Mouse (Mus musculus): ENCODE results near the gene Serpine2. TPM values are rescaled to one million over a fixed set of nuclear protein-coding genes. Genes with fewer than 3 reads are reported as not detected.

Serpine2 gene
- polyA plus RNA-seq, 1 experiment from 2014 or later, result 96.8 TPM

DNA sequence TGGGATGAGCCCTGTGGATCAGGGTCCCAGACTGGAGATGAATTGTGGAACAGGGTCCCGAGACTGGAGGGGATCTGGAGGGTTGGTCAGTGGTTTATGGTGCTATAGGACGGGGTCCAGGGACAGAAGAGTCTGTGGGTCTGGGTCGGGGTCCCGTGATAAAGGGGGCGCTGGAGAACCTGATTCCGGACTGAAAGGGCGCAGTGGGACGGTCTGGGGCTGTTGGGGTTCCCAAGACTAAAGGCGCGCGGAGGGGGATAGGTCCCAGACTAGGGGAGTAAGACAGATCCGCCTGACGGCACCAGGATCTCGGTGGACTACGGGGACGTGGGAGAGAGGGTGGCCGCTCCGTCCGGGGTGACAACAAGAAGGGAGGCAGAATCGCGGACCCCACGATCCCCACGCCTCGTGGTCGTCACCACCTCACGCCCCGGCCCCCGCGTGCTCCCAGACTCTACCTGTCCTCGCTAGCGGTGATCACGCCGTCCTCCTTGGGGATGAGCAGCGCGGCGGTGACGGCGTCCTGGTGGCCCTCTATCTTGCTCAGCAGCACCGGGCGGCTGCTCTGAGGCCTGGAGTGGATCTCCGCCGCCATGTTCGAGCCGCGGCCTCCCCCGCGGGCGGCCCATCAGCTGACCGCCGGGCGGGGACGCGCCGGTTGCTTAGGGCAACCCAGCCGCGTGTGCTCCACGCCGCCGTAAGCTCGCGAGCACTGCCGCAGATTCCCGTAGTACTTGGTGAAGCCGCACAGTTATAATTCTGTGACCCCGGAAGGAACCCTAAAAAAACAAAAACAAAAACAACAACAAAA is 99.7 kb downstream of the Serpine2 start:
- 0 out of 2 replicates have a peak, but pooled peaks cover 12% of the 10 kb centered on the region for H3K4me1 ChIP-seq (replicated peaks)
- peak overlapping the region; percentile 81 for H3K9ac ChIP-seq
- under 1% methylated on average over 65 of the region's 65 CpGs for WGBS
- peak overlapping the region; percentile 91 for H3K4me3 ChIP-seq (replicated peaks)
- no peak overlapping the region for H3K27ac ChIP-seq
- ATAC-seq, result peak; percentile 98
- H3K27me3 ChIP-seq (replicated peaks), result no peaks in the 10 kb centered on the region
- no peaks in the 10 kb centered on the region for H3K36me3 ChIP-seq
- peak overlapping the region; percentile 85 for H3K4me2 ChIP-seq (replicated peaks)
- no peaks in the 10 kb centered on the region for H3K9me3 ChIP-seq

DNA sequence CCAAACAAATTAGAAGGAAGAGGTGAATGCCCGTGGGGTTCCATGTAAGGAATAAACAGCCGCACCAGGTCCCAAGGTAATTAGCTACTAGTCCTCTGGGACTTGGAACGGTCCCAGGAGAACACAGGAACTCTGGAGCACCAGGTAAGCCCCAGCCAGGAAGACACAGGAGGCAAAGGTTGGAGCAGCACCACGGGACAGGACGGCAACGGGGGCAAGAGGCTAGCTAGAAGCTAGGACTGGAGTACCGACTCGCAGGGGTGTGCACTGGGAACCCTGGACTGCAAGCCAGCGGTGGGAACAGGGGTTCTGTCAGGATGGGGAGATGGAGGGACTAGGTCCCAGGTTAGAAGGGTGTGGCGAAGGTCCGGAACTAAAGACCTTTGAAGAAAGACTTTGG is 100.3 kb downstream of the Serpine2 start:
- H3K27ac ChIP-seq, result no peak overlapping the region
- 3% methylated on average over 11 of the region's 11 CpGs for WGBS
- no peaks in the 10 kb centered on the region for H3K36me3 ChIP-seq
- H3K9ac ChIP-seq, result peak overlapping the region; percentile 81
- no peaks in the 10 kb centered on the region for H3K27me3 ChIP-seq (replicated peaks)
- peak overlapping the region; percentile 85 for H3K4me2 ChIP-seq (replicated peaks)
- H3K4me1 ChIP-seq (replicated peaks), result 0 out of 2 replicates have a peak, but pooled peaks cover 12% of the 10 kb centered on the region
- peak overlapping the region; percentile 91 for H3K4me3 ChIP-seq (replicated peaks)
- ATAC-seq, result peak; percentile 48
- no peaks in the 10 kb centered on the region for H3K9me3 ChIP-seq

DNA sequence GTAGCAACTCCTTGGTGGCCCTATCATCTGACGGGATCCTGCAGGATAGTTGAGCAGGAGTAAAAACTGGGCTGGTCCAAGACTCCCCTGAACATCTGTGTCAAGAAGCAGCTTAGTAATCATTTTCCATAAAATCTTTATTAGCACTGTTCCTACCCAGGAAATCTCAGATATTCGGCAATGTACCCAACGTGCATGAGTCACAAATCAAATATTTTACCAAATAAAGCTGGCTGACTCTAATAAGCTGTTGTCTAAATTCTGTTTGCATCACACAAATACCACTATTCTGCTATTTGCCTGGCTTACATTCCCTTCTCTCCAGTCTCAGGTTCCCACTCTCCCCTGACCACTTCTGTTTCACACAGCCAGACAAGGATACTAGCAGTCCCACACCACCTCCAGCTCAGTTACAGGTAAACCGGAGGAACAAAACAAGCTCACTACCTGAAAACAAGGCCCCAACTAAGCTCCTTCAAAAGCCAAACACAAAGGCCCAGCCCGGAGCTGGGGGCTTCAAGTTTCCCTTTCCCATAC is 101.5 kb downstream of the Serpine2 start:
- Histone ChIP-seq H3K4me3 (replicated peaks) (no peak overlapping the region), H3K27me3 (replicated peaks) (no peaks in the 10 kb centered on the region), H3K27ac (no peak overlapping the region), H3K4me2 (replicated peaks) (0 out of 2 replicates have a peak overlapping the region, but pooled peaks have one; percentile 2), H3K9ac (no peak overlapping the region), H3K9me3 (no peaks in the 10 kb centered on the region), H3K36me3 (no peaks in the 10 kb centered on the region), H3K4me1 (replicated peaks) (0 out of 2 replicates have a peak, but pooled peaks cover 12% of the 10 kb centered on the region)
- WGBS, result 69% methylated on average over 5 of the region's 5 CpGs
- no peak for ATAC-seq

DNA sequence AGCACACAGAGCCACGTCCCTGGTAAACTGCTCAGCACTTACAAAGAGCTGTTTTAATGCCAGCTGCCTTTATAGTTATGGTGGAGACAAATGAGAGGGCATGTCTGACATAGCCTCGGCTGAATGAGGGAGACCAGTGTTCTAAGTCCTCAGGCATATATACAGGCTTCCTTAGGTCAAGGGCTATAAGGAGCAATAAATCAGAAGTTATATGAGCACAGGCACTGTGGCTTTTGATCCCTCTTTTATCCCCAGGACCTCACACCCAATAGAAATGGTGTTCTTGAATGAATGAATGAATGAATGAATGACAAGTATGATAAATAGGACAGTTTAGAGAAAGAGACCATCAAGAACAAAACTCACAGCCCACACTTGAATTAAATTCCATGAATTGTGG is 102.0 kb downstream of the Serpine2 start:
- Histone ChIP-seq H3K4me2 (replicated peaks) (no peak overlapping the region), H3K9me3 (no peaks in the 10 kb centered on the region), H3K9ac (no peak overlapping the region), H3K27ac (no peak overlapping the region), H3K36me3 (no peaks in the 10 kb centered on the region), H3K4me3 (replicated peaks) (no peak overlapping the region), H3K4me1 (replicated peaks) (0 out of 2 replicates have a peak, but pooled peaks cover 12% of the 10 kb centered on the region), H3K27me3 (replicated peaks) (no peaks in the 10 kb centered on the region)
- WGBS, result 35% methylated on average over 2 of the region's 2 CpGs
- ATAC-seq, result no peak

DNA sequence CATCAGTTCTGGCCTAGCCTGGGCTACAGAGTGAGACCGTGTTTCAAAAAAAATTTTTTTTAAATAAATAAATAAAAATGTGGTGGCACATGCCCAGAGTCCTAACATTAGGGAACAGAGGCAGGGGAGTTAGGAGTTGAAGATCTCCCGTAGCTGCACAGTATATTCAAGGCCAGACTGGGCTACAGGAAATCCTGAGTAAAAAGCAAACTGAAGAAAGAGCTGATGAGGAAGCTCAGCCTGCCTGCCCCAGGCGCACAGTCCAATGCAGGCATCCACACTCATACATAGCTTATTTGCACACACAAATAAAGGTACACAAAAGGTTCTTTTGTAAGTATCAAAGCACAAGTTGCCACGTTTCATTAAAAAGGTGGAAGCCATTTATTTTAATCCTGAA is 103.4 kb downstream of the Serpine2 start:
- no peak overlapping the region for H3K27ac ChIP-seq
- H3K4me2 ChIP-seq (replicated peaks), result no peak overlapping the region
- H3K27me3 ChIP-seq (replicated peaks), result no peaks in the 10 kb centered on the region
- ATAC-seq, result no peak
- WGBS, result 78% methylated on average over 4 of the region's 4 CpGs
- no peak overlapping the region for H3K9ac ChIP-seq
- H3K36me3 ChIP-seq, result no peaks in the 10 kb centered on the region
- no peaks in the 10 kb centered on the region for H3K9me3 ChIP-seq
- H3K4me3 ChIP-seq (replicated peaks), result no peak overlapping the region
- 0 out of 2 replicates have a peak, but pooled peaks cover 12% of the 10 kb centered on the region for H3K4me1 ChIP-seq (replicated peaks)

DNA sequence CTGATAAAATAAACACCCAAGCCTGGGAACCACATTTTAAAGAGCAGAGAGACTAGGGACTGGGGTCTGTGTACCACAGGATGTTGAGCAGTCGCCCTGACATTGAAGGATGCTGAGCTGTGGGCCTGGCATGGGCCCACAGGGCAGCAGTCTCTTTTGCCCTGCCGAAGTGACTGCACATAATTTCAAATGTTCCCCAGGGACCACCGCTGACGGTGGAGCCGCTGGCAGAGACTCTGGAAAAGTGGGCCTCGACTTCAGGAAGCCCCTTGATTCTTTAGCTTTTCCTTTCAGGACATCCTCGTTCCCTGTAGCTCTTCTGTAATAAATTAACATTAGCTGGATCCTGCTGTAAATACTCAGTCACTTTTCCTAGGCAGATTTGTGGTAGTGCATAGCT is 103.8 kb downstream of the Serpine2 start:
- WGBS, result 51% methylated on average over 7 of the region's 7 CpGs
- H3K4me2 ChIP-seq (replicated peaks), result no peak overlapping the region
- ATAC-seq, result no peak
- no peak overlapping the region for H3K9ac ChIP-seq
- no peaks in the 10 kb centered on the region for H3K36me3 ChIP-seq
- H3K4me3 ChIP-seq (replicated peaks), result no peak overlapping the region
- no peaks in the 10 kb centered on the region for H3K9me3 ChIP-seq
- 0 out of 2 replicates have a peak, but pooled peaks cover 10% of the 10 kb centered on the region for H3K4me1 ChIP-seq (replicated peaks)
- no peak overlapping the region for H3K27ac ChIP-seq
- no peaks in the 10 kb centered on the region for H3K27me3 ChIP-seq (replicated peaks)

DNA sequence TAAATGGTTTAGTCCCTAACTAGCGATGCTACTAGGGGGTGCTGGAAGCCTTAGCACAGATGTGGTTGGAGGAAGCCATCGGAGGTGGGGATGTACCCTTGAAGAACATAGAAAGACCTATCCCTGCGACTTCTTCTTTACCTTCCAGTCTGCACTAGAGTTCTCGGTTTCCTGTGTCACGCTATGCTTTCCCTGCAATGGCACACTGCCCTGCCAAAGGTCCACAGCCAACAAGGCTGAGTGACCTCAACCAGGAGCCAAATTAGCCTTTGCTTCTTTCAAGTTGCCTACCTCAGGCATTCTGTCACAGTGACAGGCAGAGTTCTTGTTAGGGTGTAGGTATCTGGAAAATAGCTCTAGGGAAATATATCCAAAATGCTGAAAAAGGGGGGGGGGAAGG is 104.6 kb downstream of the Serpine2 start:
- no peaks in the 10 kb centered on the region for H3K9me3 ChIP-seq
- WGBS, result 86% methylated on average over 5 of the region's 5 CpGs
- H3K4me1 ChIP-seq (replicated peaks), result 0 out of 2 replicates have a peak, but pooled peaks cover 8% of the 10 kb centered on the region
- no peak for ATAC-seq
- H3K9ac ChIP-seq, result no peak overlapping the region
- no peaks in the 10 kb centered on the region for H3K27me3 ChIP-seq (replicated peaks)
- no peak overlapping the region for H3K4me3 ChIP-seq (replicated peaks)
- H3K27ac ChIP-seq, result no peak overlapping the region
- no peak overlapping the region for H3K4me2 ChIP-seq (replicated peaks)
- H3K36me3 ChIP-seq, result no peaks in the 10 kb centered on the region

DNA sequence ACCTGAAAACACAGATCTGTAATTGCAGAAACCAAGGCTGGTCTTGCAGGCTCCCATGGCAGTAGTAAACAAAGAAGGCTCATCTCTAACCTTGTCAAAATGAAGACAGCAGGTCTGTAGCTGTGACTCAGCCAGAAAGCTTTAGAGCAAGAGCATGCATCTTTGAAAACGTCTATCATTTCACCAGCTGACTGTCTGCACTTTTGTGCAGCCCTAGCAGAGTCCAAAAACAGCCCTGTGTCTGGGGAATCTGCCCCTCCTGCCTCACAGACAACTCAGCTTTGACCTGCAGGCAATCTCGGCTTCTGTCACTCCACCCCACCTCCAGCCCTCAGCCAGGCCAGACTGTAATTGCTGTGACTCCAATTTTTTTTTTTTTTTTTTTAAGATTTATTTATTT is 105.6 kb downstream of the Serpine2 start:
- no peak overlapping the region for H3K4me3 ChIP-seq (replicated peaks)

DNA sequence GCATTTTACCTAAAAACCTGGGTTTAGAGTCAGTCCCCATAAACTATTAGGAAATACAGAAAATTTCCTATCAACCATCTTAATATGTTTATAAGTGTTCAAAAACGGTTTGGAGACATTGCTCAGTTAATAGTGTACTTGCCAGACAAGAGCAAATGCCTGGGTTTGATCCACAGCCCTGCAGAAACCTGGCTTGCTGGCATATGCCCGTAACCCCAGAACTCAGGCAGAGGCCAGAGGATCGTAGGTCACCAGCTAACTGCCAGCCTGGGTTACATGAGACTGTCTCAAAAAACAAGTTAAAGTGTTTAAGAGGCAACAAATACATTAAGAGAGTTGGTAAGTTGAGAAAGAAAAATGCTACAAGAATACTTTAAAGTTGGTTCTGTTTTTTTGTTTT is 106.0 kb downstream of the Serpine2 start:
- ATAC-seq, result no peak
- no peak overlapping the region for H3K4me3 ChIP-seq (replicated peaks)
- no peaks in the 10 kb centered on the region for H3K36me3 ChIP-seq
- H3K9ac ChIP-seq, result no peak overlapping the region
- no peak overlapping the region for H3K27ac ChIP-seq
- no peaks in the 10 kb centered on the region for H3K9me3 ChIP-seq
- no peak overlapping the region for H3K4me2 ChIP-seq (replicated peaks)
- H3K27me3 ChIP-seq (replicated peaks), result no peaks in the 10 kb centered on the region
- 84% methylated on average over 3 of the region's 3 CpGs for WGBS
- H3K4me1 ChIP-seq (replicated peaks), result 0 out of 2 replicates have a peak, but pooled peaks cover 2% of the 10 kb centered on the region

More for the DNA sequence above, 105.6 kb downstream of the Serpine2 start:
- Histone ChIP-seq H3K4me1 (replicated peaks) (0 out of 2 replicates have a peak, but pooled peaks cover 2% of the 10 kb centered on the region), H3K4me2 (replicated peaks) (no peak overlapping the region), H3K27ac (no peak overlapping the region), H3K36me3 (no peaks in the 10 kb centered on the region), H3K27me3 (replicated peaks) (no peaks in the 10 kb centered on the region), H3K9ac (no peak overlapping the region), H3K9me3 (no peaks in the 10 kb centered on the region)
- WGBS, result 28% methylated on average over 2 of the region's 2 CpGs
- no peak for ATAC-seq

DNA sequence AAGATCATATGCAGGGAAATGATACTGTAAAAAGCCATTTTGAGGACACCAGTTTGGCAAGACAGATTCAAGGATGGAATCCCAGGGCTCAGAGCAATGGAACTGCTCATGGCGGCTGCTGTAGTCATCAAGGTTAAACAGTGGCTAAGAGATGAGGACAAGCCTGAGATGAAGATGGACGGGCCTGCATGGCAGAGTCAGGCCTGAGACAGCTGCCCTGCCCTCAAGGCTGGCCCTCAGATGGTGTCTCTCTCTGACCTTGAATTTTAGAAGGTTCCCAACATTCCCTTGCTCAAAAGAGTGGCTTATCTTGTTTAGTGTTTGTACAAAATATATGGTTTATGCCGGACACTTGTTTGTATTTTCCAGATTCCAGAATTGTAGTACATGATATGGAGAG is 107.5 kb downstream of the Serpine2 start:
- Histone ChIP-seq H3K27me3 (replicated peaks) (no peaks in the 10 kb centered on the region), H3K4me3 (replicated peaks) (no peak overlapping the region), H3K27ac (no peak overlapping the region), H3K4me2 (replicated peaks) (no peak overlapping the region), H3K9me3 (no peaks in the 10 kb centered on the region), H3K9ac (no peak overlapping the region), H3K36me3 (no peaks in the 10 kb centered on the region), H3K4me1 (replicated peaks) (0 out of 2 replicates have a peak, but pooled peaks cover 2% of the 10 kb centered on the region)
- ATAC-seq, result no peak
- WGBS, result 88% methylated on average over 3 of the region's 3 CpGs

DNA sequence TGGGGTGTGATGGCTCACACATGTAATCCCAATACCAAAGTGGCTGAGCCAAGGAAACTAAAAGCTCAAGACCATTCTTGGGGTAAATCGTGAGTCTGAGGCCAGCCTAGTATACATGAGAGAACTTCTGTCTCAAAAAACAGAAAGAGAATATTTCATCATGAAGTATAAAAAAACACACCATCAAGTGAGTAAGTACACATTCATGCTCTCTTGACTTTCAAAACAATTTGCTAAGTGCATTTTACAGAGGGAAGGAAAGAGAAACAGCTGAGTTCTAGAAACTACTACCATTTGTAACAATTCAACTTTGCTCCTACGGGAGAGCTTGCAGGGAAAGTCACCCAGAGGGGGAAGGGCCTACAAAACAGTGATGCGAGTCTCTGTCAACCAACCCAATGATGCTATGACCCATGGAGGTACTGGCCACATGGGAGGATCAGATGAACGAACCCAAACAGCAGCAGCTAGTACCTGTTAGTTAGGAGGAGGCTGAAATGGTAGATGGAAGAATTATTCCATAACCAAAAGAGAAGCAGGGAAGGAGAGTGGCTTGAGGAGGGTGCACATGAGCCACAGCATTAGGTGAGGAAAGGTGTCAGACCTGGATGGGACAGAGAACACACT is 108.2 kb downstream of the Serpine2 start:
- Histone ChIP-seq H3K27ac (no peak overlapping the region), H3K4me3 (replicated peaks) (no peak overlapping the region), H3K4me1 (replicated peaks) (0 out of 2 replicates have a peak, but pooled peaks cover 2% of the 10 kb centered on the region), H3K9me3 (no peaks in the 10 kb centered on the region), H3K4me2 (replicated peaks) (no peak overlapping the region), H3K9ac (no peak overlapping the region), H3K36me3 (no peaks in the 10 kb centered on the region), H3K27me3 (replicated peaks) (no peaks in the 10 kb centered on the region)
- no peak for ATAC-seq
- WGBS, result 76% methylated on average over 4 of the region's 4 CpGs

DNA sequence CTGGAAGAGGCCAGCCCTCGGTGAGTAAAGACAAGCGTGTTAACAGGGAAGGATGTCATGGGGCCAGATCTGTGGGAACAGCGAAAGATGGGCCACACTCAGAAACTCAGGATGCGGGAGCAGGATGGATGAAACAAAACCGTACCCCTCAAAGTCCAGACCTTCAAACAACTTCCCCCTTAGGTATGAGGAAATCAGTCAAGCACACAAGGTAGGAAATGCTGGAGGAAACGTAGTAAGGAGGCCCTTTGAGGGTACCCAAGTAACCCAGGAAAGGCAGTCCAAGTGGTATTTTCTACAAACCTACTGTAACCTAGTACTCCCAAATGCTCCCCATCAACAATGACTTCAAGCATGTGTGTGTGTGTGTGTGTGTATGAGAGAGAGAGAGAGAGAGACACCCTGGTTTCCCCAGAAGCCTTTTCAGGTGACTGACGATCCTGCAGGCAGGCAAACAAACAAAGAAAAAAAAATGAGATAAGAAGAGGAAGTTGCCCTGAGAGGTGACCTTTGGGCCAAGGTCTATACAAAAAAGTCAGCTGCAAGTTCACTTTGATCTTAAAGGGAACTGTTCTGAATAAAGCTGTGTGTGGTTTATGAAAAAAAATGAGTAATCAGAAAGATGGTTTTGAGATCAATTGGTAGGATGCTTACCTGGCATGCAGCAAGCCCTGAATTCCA is 108.8 kb downstream of the Serpine2 start:
- no peak for ATAC-seq
- Histone ChIP-seq H3K4me1 (replicated peaks) (0 out of 2 replicates have a peak, but pooled peaks cover 2% of the 10 kb centered on the region), H3K36me3 (no peaks in the 10 kb centered on the region), H3K27me3 (replicated peaks) (no peaks in the 10 kb centered on the region), H3K27ac (no peak overlapping the region), H3K4me3 (replicated peaks) (no peak overlapping the region), H3K4me2 (replicated peaks) (no peak overlapping the region), H3K9ac (no peak overlapping the region), H3K9me3 (no peaks in the 10 kb centered on the region)
- WGBS, result 61% methylated on average over 7 of the region's 7 CpGs

Measured in intestine, embryonic 15.5 days (tissue).